Comparison of ENCODE assay signal across 8 mouse cellular contexts in genomic region chr3:157567566-157568132, GRCm38 (mm10). TPM values are rescaled to one million over a fixed set of nuclear protein-coding genes. Genes with fewer than 3 reads are reported as not detected.
DNase-seq lines count a peak whose midpoint lies in the region; ATAC-seq lines count a peak whose summit lies in the region.

No protein-coding gene starts in this region.

- peak; percentile 19 for DNase-seq in adrenal gland, postnatal 10 days
- DNase-seq in adrenal gland, adult 18-20 months (ENCODE audit: low spot score in 2 of 2) = no peak
- DNase-seq in right cerebral cortex, postnatal 4 days = peak; percentile 16
- DNase-seq in right cerebral cortex, postnatal 25 days = no peak
- no peak for DNase-seq in liver, embryonic 13.5 days
- no peak for DNase-seq in c-Kit-positive CD71-positive TER-119-positive erythroid progenitor cells, embryonic 14.5 days (ENCODE audit: low spot score)
- no peak for DNase-seq in retina, embryonic 14.5 days (ENCODE audit: low spot score)

- H3K4me3 ChIP-seq in hindbrain, embryonic 13.5 days = peak overlapping the region; percentile 54
- peak overlapping the region; percentile 57 for H3K4me3 ChIP-seq in liver, embryonic 13.5 days (replicated peaks)

- peak overlapping the region; percentile 65 for H3K9ac ChIP-seq in hindbrain, embryonic 13.5 days
- H3K9ac ChIP-seq in liver, embryonic 13.5 days = peak overlapping the region; percentile 54

- WGBS in hindbrain, embryonic 13.5 days = 3% methylated on average over 34 of the region's 34 CpGs
- 2% methylated on average over 34 of the region's 34 CpGs for WGBS in liver, embryonic 13.5 days (ENCODE audit: insufficient replicate concordance)

- no peak overlapping the region for H3K27ac ChIP-seq in hindbrain, embryonic 13.5 days
- no peak overlapping the region for H3K27ac ChIP-seq in liver, embryonic 13.5 days

- peaks cover 49% of the 10 kb centered on the region for H3K27me3 ChIP-seq in hindbrain, embryonic 13.5 days
- peaks cover 34% of the 10 kb centered on the region for H3K27me3 ChIP-seq in liver, embryonic 13.5 days

- peaks cover 16% of the 10 kb centered on the region for H3K4me1 ChIP-seq in hindbrain, embryonic 13.5 days (replicated peaks)
- H3K4me1 ChIP-seq in liver, embryonic 13.5 days (replicated peaks) = peaks cover 29% of the 10 kb centered on the region

- no peaks in the 10 kb centered on the region for H3K36me3 ChIP-seq in hindbrain, embryonic 13.5 days
- no peaks in the 10 kb centered on the region for H3K36me3 ChIP-seq in liver, embryonic 13.5 days

- H3K9me3 ChIP-seq in hindbrain, embryonic 13.5 days = no peaks in the 10 kb centered on the region
- no peaks in the 10 kb centered on the region for H3K9me3 ChIP-seq in liver, embryonic 13.5 days (replicated peaks)

- peak overlapping the region; percentile 94 for H3K4me2 ChIP-seq in hindbrain, embryonic 13.5 days
- H3K4me2 ChIP-seq in liver, embryonic 13.5 days = peak overlapping the region; percentile 83

- no peak for ATAC-seq in hindbrain, embryonic 13.5 days (ENCODE audit: low FRiP score)
- ATAC-seq in liver, embryonic 13.5 days (ENCODE audit: low read depth) = peak; percentile 8; the same call in 1 of the 2 replicates

RNA-seq across cellular contexts. Expression of gene Ptger3, which starts 1.0 kb away (rescaled TPM):
- 1 to 10 TPM; 9.1 to 9.8 TPM for total RNA-seq in adrenal gland, postnatal 10 days (2021)
- total RNA-seq in adrenal gland, adult 18-20 months (2021) = 10 to 100 TPM; 15.0 to 53.2 TPM
- 3.3 and 3.4 TPM in 2 replicates for polyA plus RNA-seq in hindbrain, embryonic 13.5 days (2015; fragmentation: Nextera tagmentation; extraction: Ambion mirVana)
- polyA plus RNA-seq in liver, embryonic 13.5 days (2015; fragmentation: Nextera tagmentation; extraction: Ambion mirVana) = 5.2 and 5.3 TPM in 2 replicates

RNA-seq across cellular contexts. Expression of gene Zranb2, which starts 33.7 kb away (rescaled TPM):
- total RNA-seq in adrenal gland, postnatal 10 days (2021) = 10 to 100 TPM; 61.9 to 70.4 TPM
- total RNA-seq in adrenal gland, adult 18-20 months (2021) = 10 to 100 TPM; 62.5 to 66.8 TPM
- polyA plus RNA-seq in hindbrain, embryonic 13.5 days (2015; fragmentation: Nextera tagmentation; extraction: Ambion mirVana) = 118 TPM in 2 replicates
- polyA plus RNA-seq in liver, embryonic 13.5 days (2015; fragmentation: Nextera tagmentation; extraction: Ambion mirVana) = 63.5 and 74.4 TPM in 2 replicates

Comparison
In these comparisons a context has a peak if more than half of its experiments do, and no peak if none do; other contexts are left out.
1. DNase-seq: peak in adrenal gland, postnatal 10 days (single experiment) and right cerebral cortex, postnatal 4 days (single experiment); none in adrenal gland, adult 18-20 months (0 of 2), right cerebral cortex, postnatal 25 days (single experiment), liver, embryonic 13.5 days (single experiment), c-Kit-positive CD71-positive TER-119-positive erythroid progenitor cells, embryonic 14.5 days (single experiment) and retina, embryonic 14.5 days (single experiment).